Mouse (Mus musculus): ENCODE results near the gene Dcaf8. TPM values are rescaled to one million over a fixed set of nuclear protein-coding genes. Genes with fewer than 3 reads are reported as not detected.

The Dcaf8 gene
- 66.5 and 69.7 TPM in 2 replicates for polyA plus RNA-seq (2012; rRNA removed)

GRCm38 (mm10) chr1:172147835-172148278 lies at the start of gene Dcaf8:
TSS of gene Dcaf8 (plus strand) at chr1:172148084.

GRCm38 (mm10) chr1:172126376-172127347 lies 21.2 kb upstream of the Dcaf8 start, which contains the start of gene Pex19:
TSS of gene Pex19 (plus strand) at chr1:172126755.

GRCm38 (mm10) chr1:172206141-172206917 lies 58.4 kb downstream of the Dcaf8 start, which contains the start of gene Pea15a:
TSS of gene Pea15a (minus strand) at chr1:172206804.

GRCm38 (mm10) chr1:172219451-172220406 lies 71.8 kb downstream of the Dcaf8 start, which contains the start of gene Casq1:
TSS of gene Casq1 (minus strand) at chr1:172219868.

Other genes starting within 250 kb of the Dcaf8 start
- 0.01 TPM in 1 of 2 replicates, not detected in the other for gene Slamf6, start 230.6 kb upstream of the Dcaf8 start, polyA plus RNA-seq (2012; rRNA removed)
- gene Vangl2, start 119.6 kb upstream of the Dcaf8 start, polyA plus RNA-seq (2012; rRNA removed): 38.5 and 45.1 TPM in 2 replicates
- 1.7 and 3.4 TPM in 2 replicates for gene Nhlh1, start 90.5 kb upstream of the Dcaf8 start, polyA plus RNA-seq (2012; rRNA removed)
- gene Copa, start 65.6 kb upstream of the Dcaf8 start, polyA plus RNA-seq (2012; rRNA removed): 96.4 and 100 TPM in 2 replicates
- 100 and 107 TPM in 2 replicates for gene Ncstn, start 65.3 kb upstream of the Dcaf8 start, polyA plus RNA-seq (2012; rRNA removed)
- gene Pex19, start 21.3 kb upstream of the Dcaf8 start, polyA plus RNA-seq (2012; rRNA removed): 92.1 and 95.3 TPM in 2 replicates
- gene Pea15a, start 58.7 kb downstream of the Dcaf8 start, polyA plus RNA-seq (2012; rRNA removed): 369 and 373 TPM in 2 replicates
- 3.2 and 11.4 TPM in 2 replicates for gene Casq1, start 71.8 kb downstream of the Dcaf8 start, polyA plus RNA-seq (2012; rRNA removed)
- 0.07 and 0.09 TPM in 2 replicates for gene Atp1a4, start 110.3 kb downstream of the Dcaf8 start, polyA plus RNA-seq (2012; rRNA removed)
- 112 and 125 TPM in 2 replicates for gene Igsf8, start 113.6 kb downstream of the Dcaf8 start, polyA plus RNA-seq (2012; rRNA removed)
- gene Atp1a2, start 150.0 kb downstream of the Dcaf8 start, polyA plus RNA-seq (2012; rRNA removed): 111 and 114 TPM in 2 replicates
- gene Kcnj9, start 181.2 kb downstream of the Dcaf8 start, polyA plus RNA-seq (2012; rRNA removed): 11.7 and 11.8 TPM in 2 replicates
- 5.3 and 7.0 TPM in 2 replicates for gene Kcnj10, start 193.1 kb downstream of the Dcaf8 start, polyA plus RNA-seq (2012; rRNA removed)
- gene Pigm, start 228.5 kb downstream of the Dcaf8 start, polyA plus RNA-seq (2012; rRNA removed): 6.8 and 6.9 TPM in 2 replicates

All from central nervous system, embryonic 18 days (tissue).